Mouse (Mus musculus): ENCODE results near the gene Krtcap2. TPM values are rescaled to one million over a fixed set of nuclear protein-coding genes. Genes with fewer than 3 reads are reported as not detected.

Gene Krtcap2
- total RNA-seq, 2 experiments from 2014 or later: 74.0 to 85.6 TPM

GRCm38 (mm10) chr3:89221167-89221566, 24.6 kb upstream of the Krtcap2 start:
- DNase-seq: no peak
- intact Hi-C loops (cut with DNase I; ENCODE audit: low total_unique reads): no loop called here

GRCm38 (mm10) chr3:89224796-89225195, 21.0 kb upstream of the Krtcap2 start:
- DNase-seq: no peak
- intact Hi-C loops (cut with DNase I; ENCODE audit: low total_unique reads): no loop called here

GRCm38 (mm10) chr3:89225321-89225815, 20.4 kb upstream of the Krtcap2 start:
- intact Hi-C loops (cut with DNase I; ENCODE audit: low total_unique reads): no loop called here
- DNase-seq: no peak

- intact Hi-C loops (cut with DNase I; ENCODE audit: low total_unique reads): no loop called here
- DNase-seq: no peak
Observed at GRCm38 (mm10) chr3:89225918-89226317, 19.8 kb upstream of the Krtcap2 start.

GRCm38 (mm10) chr3:89226361-89226760, 19.4 kb upstream of the Krtcap2 start:
- intact Hi-C loops (cut with DNase I; ENCODE audit: low total_unique reads): no loop called here
- DNase-seq: no peak

GRCm38 (mm10) chr3:89226900-89227299, 18.9 kb upstream of the Krtcap2 start, which contains the start of gene Mtx1:
Mtx1 (minus strand) TSS chr3:89227088.
- intact Hi-C loops (cut with DNase I; ENCODE audit: low total_unique reads): no loop called here
- DNase-seq: no peak

DNA sequence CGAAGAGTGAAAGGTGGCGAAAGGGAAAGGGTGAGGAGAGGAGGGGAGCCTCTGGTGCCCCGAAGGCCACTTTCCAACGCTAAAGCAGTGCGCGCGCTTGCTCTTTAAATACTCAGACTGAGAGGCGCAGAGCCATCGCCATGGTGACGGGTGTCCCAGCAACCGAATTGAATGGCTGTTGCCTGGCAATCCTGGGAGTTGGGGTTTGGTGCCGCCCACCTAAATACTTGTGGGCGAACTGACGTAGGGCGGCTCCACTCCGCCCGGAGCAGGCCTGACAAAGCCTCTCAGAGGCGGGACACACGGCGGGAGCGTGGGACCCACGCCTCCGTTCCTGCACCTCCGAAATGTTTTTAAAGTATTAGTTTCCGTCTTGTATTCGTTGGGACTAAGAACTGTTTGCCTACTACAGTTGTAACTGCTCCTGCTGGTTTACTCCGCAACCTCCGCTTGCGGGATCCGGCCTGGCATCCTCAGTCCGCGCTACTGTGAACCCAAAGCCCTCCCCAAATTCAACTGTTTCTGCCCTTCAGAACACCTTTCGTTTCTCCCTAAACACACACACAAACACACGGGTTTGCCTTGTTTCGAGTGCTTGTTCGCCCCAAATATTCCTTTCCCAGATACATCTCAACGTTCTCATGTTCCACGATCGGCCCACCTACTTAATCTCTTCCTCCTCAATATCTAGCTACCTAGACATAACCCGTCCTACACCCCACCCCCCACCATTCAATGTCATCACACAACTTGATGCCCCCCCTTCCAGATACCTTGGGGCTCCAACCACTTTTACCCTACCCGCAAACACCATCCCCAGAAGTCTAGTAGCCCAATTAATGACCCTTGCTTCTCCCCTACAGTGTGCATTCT, 18.2 kb upstream of the Krtcap2 start:
- DNase-seq: peak; percentile 69
- intact Hi-C loops (cut with DNase I; ENCODE audit: low total_unique reads): no loop called here

DNA sequence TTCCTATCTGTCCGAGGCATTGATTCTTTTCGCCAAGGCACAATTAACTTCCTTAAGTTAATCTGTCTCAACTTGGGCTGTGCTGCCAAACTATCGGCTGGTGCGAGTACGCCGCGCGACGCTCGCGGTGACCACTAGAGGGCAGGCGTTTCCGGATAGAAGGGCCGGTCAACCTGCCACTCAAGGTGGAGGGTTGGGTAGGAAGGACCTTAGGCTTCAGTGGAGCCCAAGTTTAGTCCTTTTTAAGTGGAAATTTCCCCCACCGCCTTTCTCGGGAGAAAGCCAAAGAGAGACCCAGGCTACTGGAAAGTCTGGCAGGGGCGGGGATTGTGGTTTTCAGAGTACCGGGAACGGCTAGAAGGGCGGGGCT, 17.6 kb upstream of the Krtcap2 start:
- intact Hi-C loops (cut with DNase I; ENCODE audit: low total_unique reads): no loop called here
- DNase-seq: peak; percentile 78

- intact Hi-C loops (cut with DNase I; ENCODE audit: low total_unique reads): no loop called here
- DNase-seq: no peak
Observed at GRCm38 (mm10) chr3:89228836-89229235, 16.9 kb upstream of the Krtcap2 start, which contains the start of gene Muc1. Muc1 (plus strand) TSS chr3:89229057.

- no peak for DNase-seq
- intact Hi-C loops (cut with DNase I; ENCODE audit: low total_unique reads): no loop called here
Observed at GRCm38 (mm10) chr3:89229276-89229675, 16.5 kb upstream of the Krtcap2 start.

DNA sequence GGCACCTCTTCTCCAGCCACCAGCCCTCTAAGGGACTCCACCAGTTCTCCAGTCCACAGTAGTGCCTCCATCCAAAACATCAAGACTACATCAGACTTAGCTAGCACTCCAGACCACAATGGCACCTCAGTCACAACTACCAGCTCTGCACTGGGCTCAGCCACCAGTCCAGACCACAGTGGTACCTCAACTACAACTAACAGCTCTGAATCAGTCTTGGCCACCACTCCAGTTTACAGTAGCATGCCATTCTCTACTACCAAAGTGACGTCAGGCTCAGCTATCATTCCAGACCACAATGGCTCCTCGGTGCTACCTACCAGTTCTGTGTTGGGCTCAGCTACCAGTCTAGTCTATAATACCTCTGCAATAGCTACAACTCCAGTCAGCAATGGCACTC, 15.2 kb upstream of the Krtcap2 start:
- DNase-seq: no peak
- intact Hi-C loops (cut with DNase I; ENCODE audit: low total_unique reads): no loop called here

- intact Hi-C loops (cut with DNase I; ENCODE audit: low total_unique reads): no loop called here
- DNase-seq: no peak
Observed at GRCm38 (mm10) chr3:89231345-89231744, 14.4 kb upstream of the Krtcap2 start.

- no peak for DNase-seq
- intact Hi-C loops (cut with DNase I; ENCODE audit: low total_unique reads): no loop called here
Observed at GRCm38 (mm10) chr3:89231772-89232275, 13.9 kb upstream of the Krtcap2 start.

DNA sequence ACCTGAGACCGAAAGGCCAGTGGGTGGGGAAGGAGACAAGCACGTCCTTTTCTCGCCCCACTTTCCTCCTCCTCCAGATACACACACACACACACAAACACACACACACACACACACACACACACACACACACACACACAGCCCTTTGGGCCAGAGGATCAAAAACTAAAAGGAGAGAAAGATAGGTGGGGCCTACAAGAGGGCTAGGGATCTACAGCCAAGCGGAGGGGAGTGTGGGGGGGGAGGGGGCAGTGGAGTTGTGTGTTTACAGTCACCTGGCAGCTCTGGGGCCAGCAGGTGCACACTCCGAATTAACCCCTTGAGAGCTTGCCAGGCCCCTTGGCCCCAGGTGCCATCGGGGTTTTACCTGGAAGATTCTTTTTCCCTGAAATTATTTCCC, 13.2 kb upstream of the Krtcap2 start:
- DNase-seq: no peak
- intact Hi-C loops (cut with DNase I; ENCODE audit: low total_unique reads): no loop called here

DNA sequence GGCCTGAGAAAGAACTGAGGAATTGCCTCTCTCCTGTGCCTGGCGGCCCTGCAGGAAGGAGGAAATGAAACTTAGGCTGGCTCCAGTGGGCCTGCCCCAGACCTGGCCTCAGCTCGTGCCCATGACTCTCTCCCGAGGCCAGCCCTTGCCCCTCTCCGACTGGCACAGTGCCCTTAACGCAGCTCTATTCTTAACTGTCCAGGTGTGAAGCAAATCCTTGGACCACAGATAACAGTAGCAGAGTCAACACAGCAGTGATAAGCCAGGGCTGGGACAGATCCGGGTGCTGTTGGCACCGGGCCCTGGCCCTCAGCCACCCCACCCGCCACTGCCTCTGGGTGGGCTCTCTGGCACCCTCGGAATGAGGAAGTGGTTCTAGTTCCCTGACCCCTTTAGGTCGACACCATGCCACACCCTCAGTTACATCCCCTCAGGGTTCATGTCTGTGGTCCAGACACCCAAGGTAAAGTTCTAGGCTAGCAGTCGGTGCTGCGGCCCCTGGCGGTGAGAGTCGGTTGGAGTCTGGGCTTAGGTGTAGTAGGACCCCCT, 12.1 kb upstream of the Krtcap2 start:
- intact Hi-C loops (cut with DNase I; ENCODE audit: low total_unique reads): no loop called here
- DNase-seq: no peak

DNA sequence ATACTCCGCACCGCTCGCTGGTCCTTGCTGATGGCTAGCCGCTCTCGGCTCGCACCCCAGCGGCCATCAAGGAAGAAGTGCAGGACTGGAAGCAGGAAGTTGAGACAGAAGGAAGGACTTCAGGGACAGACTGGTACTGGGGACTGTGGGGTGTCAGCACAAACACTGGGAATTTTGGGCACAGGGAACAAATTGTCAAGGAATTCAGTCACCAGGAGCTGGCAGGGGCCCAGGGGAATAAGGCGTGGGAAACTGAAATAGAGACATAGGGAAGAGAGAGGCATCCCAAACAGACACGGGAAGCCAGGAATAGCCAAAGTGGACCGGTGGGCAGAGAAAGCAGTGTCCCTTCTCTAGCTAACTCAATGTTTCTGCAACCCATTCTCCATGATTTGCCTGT, 9.2 kb upstream of the Krtcap2 start:
- intact Hi-C loops (cut with DNase I; ENCODE audit: low total_unique reads): no loop called here
- DNase-seq: no peak

GRCm38 (mm10) chr3:89237682-89238081, 8.1 kb upstream of the Krtcap2 start:
- intact Hi-C loops (cut with DNase I; ENCODE audit: low total_unique reads): no loop called here
- no peak for DNase-seq

GRCm38 (mm10) chr3:89238494-89238893, 7.3 kb upstream of the Krtcap2 start:
- DNase-seq: no peak
- intact Hi-C loops (cut with DNase I; ENCODE audit: low total_unique reads): no loop called here

DNA sequence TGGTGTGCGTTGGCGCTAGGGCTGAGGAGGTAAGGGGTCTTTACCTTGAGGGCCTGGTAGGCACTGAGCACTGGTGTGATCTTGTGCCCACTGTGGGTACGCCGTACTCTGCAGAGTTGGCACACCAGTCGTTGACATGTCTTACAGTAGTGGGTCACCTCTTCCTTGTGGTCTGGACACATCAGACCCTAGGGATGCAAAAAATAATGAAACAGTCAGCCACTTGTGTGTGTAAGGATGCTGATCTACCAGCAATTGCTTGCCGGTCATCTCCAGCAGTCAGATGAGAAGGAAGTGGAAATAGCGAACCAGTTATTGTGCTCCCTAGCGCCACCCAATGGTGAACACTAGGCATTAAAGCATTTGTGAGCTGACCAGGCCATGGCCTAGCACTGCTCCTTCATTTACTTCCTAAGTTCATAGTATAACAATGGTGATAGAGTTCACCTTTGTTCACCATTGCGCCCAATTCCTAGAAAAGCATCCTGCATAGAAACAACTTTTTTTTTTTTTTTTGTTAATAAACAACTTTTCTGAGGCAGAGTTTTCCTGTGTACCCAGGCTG, 3.4 kb upstream of the Krtcap2 start:
- intact Hi-C loops (cut with DNase I; ENCODE audit: low total_unique reads): no loop called here
- peak; percentile 51 for DNase-seq

DNA sequence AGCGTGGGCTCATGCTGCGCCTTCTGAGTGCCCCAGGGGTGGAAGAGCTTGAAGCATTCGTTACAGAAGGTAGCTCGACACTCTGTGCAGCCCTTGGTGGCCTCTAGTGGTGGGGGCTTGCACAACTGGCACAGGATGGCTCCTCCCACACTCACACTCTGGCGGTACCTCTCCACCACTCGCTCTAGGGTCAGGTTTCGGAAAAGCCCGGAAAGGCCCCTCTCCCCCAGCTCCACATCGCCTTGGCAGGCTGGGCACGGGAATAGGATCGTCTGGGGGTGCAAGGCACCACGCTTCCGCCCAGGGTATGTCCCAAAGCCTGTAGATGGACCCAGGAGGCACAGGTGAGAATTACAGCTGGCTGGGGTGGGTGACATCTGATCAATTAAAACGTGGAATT, 2.2 kb upstream of the Krtcap2 start:
- intact Hi-C loops (cut with DNase I; ENCODE audit: low total_unique reads): no loop called here

More for the DNA sequence above, 2.2 kb upstream of the Krtcap2 start:
- no peak for DNase-seq
